Mouse (Mus musculus) ES-E14 (cell line): ENCODE measurements around the gene Rps6kl1. TPM values are rescaled to one million over a fixed set of nuclear protein-coding genes. Genes with fewer than 3 reads are reported as not detected.

ENCODE experiments used
- DNase-seq: peaks from one replicate; pipeline ENCODE4 v3.0.0-alpha.2; 2013; ENCODE audit warnings: low read depth, low spot score
- H3K27ac ChIP-seq: 2 replicates; pipeline ENCODE4 v1.5.1; 2012; ENCODE audit warnings: low read depth, mild to moderate bottlenecking, low read length, moderate library complexity, mixed read lengths; ENCODE audit not compliant: poor library complexity, insufficient read depth, severe bottlenecking
- H3K36me3 ChIP-seq: 2 replicates; pipeline ENCODE4 v1.6.1; 2012; ENCODE audit warnings: mild to moderate bottlenecking, low read length, moderate library complexity, mixed read lengths; ENCODE audit not compliant: control insufficient read depth, poor library complexity, insufficient read depth, severe bottlenecking
- H3K4me1 ChIP-seq, 2 experiments: fragments of 150-350 bp in 1 of 2; sonication (generic) in 1 of 2; 2 replicates each; pipeline ENCODE4 v1.6.1; 2012; ENCODE audit warnings: low read length in 2 of 2, mild to moderate bottlenecking in 1 of 2, mixed read lengths in 1 of 2; ENCODE audit not compliant: control insufficient read depth in 2 of 2, insufficient read depth in 2 of 2, poor library complexity in 1 of 2
- H3K4me3 ChIP-seq, 2 experiments: fragments of 150-350 bp in 1 of 2; sonication (generic) in 1 of 2; 2 replicates each; pipeline ENCODE4 v1.5.1; 2012; ENCODE audit warnings: low read length in 2 of 2, low read depth in 1 of 2, mild to moderate bottlenecking in 1 of 2, mixed read lengths in 1 of 2; ENCODE audit not compliant: insufficient read depth in 1 of 2, poor library complexity in 1 of 2, severe bottlenecking in 1 of 2
- H3K9ac ChIP-seq: 2 replicates; pipeline ENCODE4 v1.6.1; 2012; ENCODE audit warnings: low read depth, mild to moderate bottlenecking, low read length, mixed read lengths; ENCODE audit not compliant: poor library complexity, insufficient read depth, severe bottlenecking
- H3K9me3 ChIP-seq: fragments of 150-350 bp; sonication (generic); 2 replicates; pipeline ENCODE4 v1.6.1; 2012; ENCODE audit warnings: low read depth, mild to moderate bottlenecking, low read length; ENCODE audit not compliant: control insufficient read depth, insufficient read depth
- CHD2 ChIP-seq: IDR thresholded peaks from 2 replicates; pipeline ENCODE4 v1.6.1; 2014; ENCODE audit warnings: mild to moderate bottlenecking, low read depth, low read length, inconsistent platforms
- HCFC1 ChIP-seq: IDR thresholded peaks from 2 replicates; pipeline ENCODE4 v1.6.1; 2012; ENCODE audit warnings: low read length, inconsistent platforms, borderline replicate concordance; ENCODE audit not compliant: insufficient read depth
- MAFK ChIP-seq: IDR thresholded peaks from 2 replicates; pipeline ENCODE4 v1.6.1; 2014; ENCODE audit warnings: mild to moderate bottlenecking, low read depth, low read length, inconsistent platforms; ENCODE audit not compliant: insufficient read depth
- ZC3H11A ChIP-seq: IDR thresholded peaks from 2 replicates; pipeline ENCODE4 v1.6.1; 2012; ENCODE audit warnings: low read depth, mild to moderate bottlenecking, inconsistent platforms, low read length, borderline replicate concordance
- ZNF384 ChIP-seq: IDR thresholded peaks from 2 replicates; pipeline ENCODE4 v1.6.1; 2012; ENCODE audit warnings: low read depth, low read length, inconsistent platforms
- in situ Hi-C, 2 experiments: fragments of 600-800 bp; cut with MboI; formaldehyde crosslinking; loops; one replicate each; pipeline ENCODE4 v1.15.1; 2025; ENCODE audit warnings: low sequenced_read_pairs in 2 of 2, inconsistent platforms in 1 of 2; ENCODE audit not compliant: unreplicated experiment in 2 of 2
- total RNA-seq: library from RNA; depleted of rRNA; stranded (reverse); fragments of 300-350 nt; gene quantifications from 2 replicates; pipeline ENCODE4 v1.2.3, GENCODE M21; 2012

Gene Rps6kl1
- total RNA-seq, 1 experiment = 4.0 TPM

GRCm38 (mm10) chr12:85126986-85127603 lies 24.0 kb downstream of the Rps6kl1 start:
- no peak for DNase-seq
- Histone ChIP-seq H3K4me3 (no peak overlapping the region), H3K9me3 (no peaks in the 10 kb centered on the region), H3K36me3 (peaks cover 54% of the 10 kb centered on the region), H3K27ac (no peak overlapping the region), H3K9ac (no peak overlapping the region), H3K4me1 (no peaks in the 10 kb centered on the region)
- no peak for TF ChIP-seq ZC3H11A
- TF ChIP-seq ZNF384 = no peak
- no peak for TF ChIP-seq MAFK
- TF ChIP-seq CHD2 = no peak
- TF ChIP-seq HCFC1 = no peak
- in situ Hi-C loops = no loop called here

- H3K9me3 ChIP-seq = no peaks in the 10 kb centered on the region
- TF ChIP-seq MAFK (no peak), CHD2 (no peak), ZC3H11A (no peak), ZNF384 (no peak), HCFC1 (no peak)
- H3K4me1 ChIP-seq = no peaks in the 10 kb centered on the region
- in situ Hi-C loops = no loop called here
- peaks cover 42% of the 10 kb centered on the region for H3K36me3 ChIP-seq
- H3K27ac ChIP-seq = no peak overlapping the region
- no peak overlapping the region for H3K9ac ChIP-seq
- DNase-seq = no peak
- H3K4me3 ChIP-seq = no peak overlapping the region
Measured at GRCm38 (mm10) chr12:85124751-85125150, 26.3 kb downstream of the Rps6kl1 start.

GRCm38 (mm10) chr12:85123645-85124044 lies 27.4 kb downstream of the Rps6kl1 start:
- TF ChIP-seq HCFC1 = no peak
- no peak for TF ChIP-seq ZNF384
- no peak for TF ChIP-seq MAFK
- no peak for TF ChIP-seq CHD2
- TF ChIP-seq ZC3H11A = no peak
- in situ Hi-C loops = no loop called here
- Histone ChIP-seq H3K4me3 (no peak overlapping the region), H3K9ac (no peak overlapping the region), H3K27ac (no peak overlapping the region), H3K4me1 (no peaks in the 10 kb centered on the region), H3K9me3 (no peaks in the 10 kb centered on the region), H3K36me3 (peaks cover 35% of the 10 kb centered on the region)
- DNase-seq = no peak

GRCm38 (mm10) chr12:85123108-85123530 lies 27.9 kb downstream of the Rps6kl1 start:
- no peak overlapping the region for H3K4me3 ChIP-seq
- H3K9ac ChIP-seq = no peak overlapping the region
- peaks cover 32% of the 10 kb centered on the region for H3K36me3 ChIP-seq
- TF ChIP-seq CHD2 (no peak), ZC3H11A (no peak), HCFC1 (no peak), MAFK (no peak), ZNF384 (no peak)
- no peak for DNase-seq
- no peaks in the 10 kb centered on the region for H3K9me3 ChIP-seq
- no peak overlapping the region for H3K27ac ChIP-seq
- in situ Hi-C loops = no loop called here
- H3K4me1 ChIP-seq = no peaks in the 10 kb centered on the region

- Histone ChIP-seq H3K27ac (no peak overlapping the region), H3K9me3 (no peaks in the 10 kb centered on the region), H3K4me3 (no peak overlapping the region), H3K9ac (no peak overlapping the region), H3K4me1 (no peaks in the 10 kb centered on the region), H3K36me3 (peaks cover 27% of the 10 kb centered on the region)
- in situ Hi-C loops = no loop called here
- TF ChIP-seq CHD2 (no peak), HCFC1 (no peak), MAFK (no peak), ZNF384 (no peak), ZC3H11A (no peak)
- DNase-seq = no peak
Measured at GRCm38 (mm10) chr12:85121806-85122459, 29.1 kb downstream of the Rps6kl1 start.
